Comparison of ENCODE assay signal across 8 mouse cellular contexts in genomic region chr11:72795455-72796295, GRCm38 (mm10). TPM values are rescaled to one million over a fixed set of nuclear protein-coding genes. Genes with fewer than 3 reads are reported as not detected.
DNase-seq lines count a peak whose midpoint lies in the region; ATAC-seq lines count a peak whose summit lies in the region.

Gene Cyb5d2, minus strand, starts transcription at chr11:72796142.
Gene Zzef1, plus strand, starts transcription at chr11:72796226.

- H3K4me1 ChIP-seq in heart, embryonic 14.5 days (ENCODE audit: control insufficient read depth in 2 of 2, insufficient read depth in 2 of 2, low read length in 2 of 2) = peaks cover 2 to 11% of the 10 kb centered on the region in 2 experiments; a peak in 3 of 4 replicates
- peaks cover 42% of the 10 kb centered on the region for H3K4me1 ChIP-seq in liver, embryonic 13.5 days (replicated peaks)
- no peaks in the 10 kb centered on the region for H3K4me1 ChIP-seq in stomach, embryonic 16.5 days (ENCODE audit: control insufficient read depth, insufficient read depth, low read length)

- ATAC-seq in CD4-positive, CD25-positive, alpha-beta regulatory T cell, adult 4 months = peak; percentile 89
- peak; percentile 91 for ATAC-seq in heart, embryonic 14.5 days (ENCODE audit: insufficient number of reproducible peaks, insufficient read depth, low FRiP score, low read depth)
- ATAC-seq in liver, embryonic 13.5 days (ENCODE audit: low read depth) = peak; percentile 89
- peak; percentile 94 for ATAC-seq in stomach, embryonic 16.5 days (ENCODE audit: insufficient read depth, low FRiP score)

- H3K27ac ChIP-seq in heart, embryonic 14.5 days (replicated peaks in 1 of 2; ENCODE audit: control insufficient read depth in 1 of 2, insufficient read depth in 1 of 2, low read depth in 2 of 2, low read length in 2 of 2) = peak within 1 kb of the TSS; percentile 83 to 86
- peak within 1 kb of the TSS; percentile 86 for H3K27ac ChIP-seq in liver, embryonic 13.5 days
- peak within 1 kb of the TSS; percentile 70 for H3K27ac ChIP-seq in stomach, embryonic 16.5 days (ENCODE audit: low read length)

- WGBS in heart, embryonic 14.5 days = under 1% methylated on average over 69 of the region's 69 CpGs
- under 1% methylated on average over 69 of the region's 69 CpGs for WGBS in liver, embryonic 13.5 days (ENCODE audit: insufficient replicate concordance)
- under 1% methylated on average over 69 of the region's 69 CpGs for WGBS in stomach, embryonic 16.5 days

- peak within 1 kb of the TSS; percentile 91 for H3K4me2 ChIP-seq in heart, embryonic 14.5 days (ENCODE audit: low read length)
- H3K4me2 ChIP-seq in liver, embryonic 13.5 days = peak within 1 kb of the TSS; percentile 90
- peak within 1 kb of the TSS; percentile 90 for H3K4me2 ChIP-seq in stomach, embryonic 16.5 days (ENCODE audit: low read depth, low read length)

- H3K27me3 ChIP-seq in heart, embryonic 14.5 days (ENCODE audit: control insufficient read depth, insufficient read depth, low read length) = no peaks in the 10 kb centered on the region
- H3K27me3 ChIP-seq in liver, embryonic 13.5 days = no peaks in the 10 kb centered on the region
- H3K27me3 ChIP-seq in stomach, embryonic 16.5 days (ENCODE audit: control insufficient read depth, insufficient read depth, low read length) = no peaks in the 10 kb centered on the region

- H3K36me3 ChIP-seq in heart, embryonic 14.5 days (ENCODE audit: control insufficient read depth, insufficient read depth, low read length) = 0 out of 2 replicates have a peak, but pooled peaks cover 3% of the 10 kb centered on the region
- H3K36me3 ChIP-seq in liver, embryonic 13.5 days = no peaks in the 10 kb centered on the region
- no peaks in the 10 kb centered on the region for H3K36me3 ChIP-seq in stomach, embryonic 16.5 days (ENCODE audit: control insufficient read depth, insufficient read depth, low read length)

- peak within 1 kb of the TSS; percentile 88 for H3K9ac ChIP-seq in heart, embryonic 14.5 days (ENCODE audit: low read length)
- peak within 1 kb of the TSS; percentile 95 for H3K9ac ChIP-seq in liver, embryonic 13.5 days
- peak within 1 kb of the TSS; percentile 91 for H3K9ac ChIP-seq in stomach, embryonic 16.5 days (ENCODE audit: low read length)

- no peaks in the 10 kb centered on the region for H3K9me3 ChIP-seq in heart, embryonic 14.5 days (ENCODE audit: control insufficient read depth, low read length)
- H3K9me3 ChIP-seq in liver, embryonic 13.5 days (replicated peaks) = no peaks in the 10 kb centered on the region
- H3K9me3 ChIP-seq in stomach, embryonic 16.5 days (replicated peaks; ENCODE audit: control insufficient read depth, low read length) = no peaks in the 10 kb centered on the region

- peak within 1 kb of the TSS; percentile 86 for H3K4me3 ChIP-seq in heart, embryonic 14.5 days (ENCODE audit: control insufficient read depth in 1 of 2, insufficient read depth in 1 of 2, low read depth in 1 of 2, low read length in 2 of 2)
- peak within 1 kb of the TSS; percentile 91 for H3K4me3 ChIP-seq in liver, embryonic 13.5 days (replicated peaks)
- peak within 1 kb of the TSS; percentile 96 for H3K4me3 ChIP-seq in stomach, embryonic 16.5 days (replicated peaks; ENCODE audit: low read length)

- DNase-seq in c-Kit-negative CD71-positive TER-119-positive erythroid progenitor cells, embryonic 14.5 days (ENCODE audit: low read depth, low spot score) = peak; percentile 94
- DNase-seq in fibroblast of lung, adult 2 months (ENCODE audit: low read depth) = peak; percentile 88
- DNase-seq in kidney, postnatal 14 days = peak; percentile 97
- peak; percentile 94 for DNase-seq in liver, embryonic 13.5 days
- peak; percentile 90 for DNase-seq in neural tube, embryonic 10.5 days (ENCODE audit: extremely low spot score, low spot score)

RNA-seq across cellular contexts. Expression of gene Cyb5d2, which starts in this region (rescaled TPM):
- polyA plus RNA-seq in CD4-positive, CD25-positive, alpha-beta regulatory T cell, adult 4 months (2017; shearing (Covaris generic)) = 1 to 10 TPM; 8.3 to 9.0 TPM
- 5.9 and 8.4 TPM in 2 replicates for polyA plus RNA-seq in heart, embryonic 14.5 days (2014; fragmentation: Nextera tagmentation; extraction: Ambion mirVana)
- polyA plus RNA-seq in liver, embryonic 13.5 days (2015; fragmentation: Nextera tagmentation; extraction: Ambion mirVana) = 4.1 and 4.8 TPM in 2 replicates
- polyA plus RNA-seq in stomach, embryonic 16.5 days (2015; fragmentation: Nextera tagmentation; extraction: Ambion mirVana) = 5.1 and 6.5 TPM in 2 replicates

RNA-seq across cellular contexts. Expression of gene Zzef1, which starts in this region (rescaled TPM):
- 10 to 100 TPM; 25.7 to 32.2 TPM for polyA plus RNA-seq in CD4-positive, CD25-positive, alpha-beta regulatory T cell, adult 4 months (2017; shearing (Covaris generic))
- polyA plus RNA-seq in heart, embryonic 14.5 days (2014; fragmentation: Nextera tagmentation; extraction: Ambion mirVana) = 9.8 and 9.9 TPM in 2 replicates
- polyA plus RNA-seq in liver, embryonic 13.5 days (2015; fragmentation: Nextera tagmentation; extraction: Ambion mirVana) = 3.8 and 4.2 TPM in 2 replicates
- 8.7 and 9.5 TPM in 2 replicates for polyA plus RNA-seq in stomach, embryonic 16.5 days (2015; fragmentation: Nextera tagmentation; extraction: Ambion mirVana)

Comparison
In these comparisons a context has a peak if more than half of its experiments do, and no peak if none do; other contexts are left out.
1. Peak in every context shown above with its lines: DNase-seq, ATAC-seq, H3K4me3 ChIP-seq and H3K27ac ChIP-seq.